Mouse (Mus musculus): ENCODE data around the gene Spns1.
A peak's percentile ranks its signal among the peaks of the same experiment; 100 is the strongest.

Gene Spns1

DNA sequence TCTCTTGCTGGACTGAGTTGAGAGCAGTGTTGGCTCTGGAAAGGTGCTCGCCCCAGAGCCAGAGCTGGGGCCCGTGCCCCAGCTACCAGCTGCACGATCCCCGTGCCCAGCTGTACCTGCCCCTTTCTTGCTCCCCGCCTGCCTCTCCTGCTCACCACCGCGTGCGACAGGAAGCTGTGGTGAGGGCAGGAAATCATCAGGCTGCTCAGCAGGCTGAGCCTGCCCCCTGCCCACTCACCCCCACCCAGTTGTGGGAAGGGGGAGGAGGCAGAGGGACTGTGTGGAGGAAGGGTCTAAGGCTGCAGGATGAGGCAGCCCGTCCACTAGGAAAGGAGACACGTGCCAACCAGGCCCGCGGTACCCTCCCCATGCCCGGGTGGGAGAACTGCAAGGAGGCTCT, 7.9 kb downstream of the Spns1 start, which contains the start of gene Lat:
TSS of gene Lat (minus strand) at position 178 of the 400 bp plus-strand sequence.
- no peak for DNase-seq (ENCODE audit: low read depth, low spot score)

DNA sequence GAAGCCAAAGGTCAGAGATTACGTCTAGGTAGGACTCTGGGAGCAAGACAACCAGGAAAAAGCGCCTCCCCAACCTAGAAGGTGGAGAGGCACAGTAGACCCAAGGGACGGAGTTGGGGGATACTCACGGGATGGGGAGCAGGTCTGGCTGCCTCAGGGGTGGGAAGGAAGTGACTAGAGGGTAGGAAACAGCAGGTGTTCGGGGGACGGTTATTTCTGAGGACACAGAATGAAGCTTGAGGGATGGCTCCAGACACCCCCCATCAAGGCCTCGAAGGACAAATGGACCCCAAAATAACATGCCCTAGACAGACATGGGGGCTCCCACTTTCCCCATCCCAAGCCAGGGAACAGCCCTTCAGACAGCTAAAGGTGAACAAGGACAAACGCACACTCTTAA, 8.9 kb downstream of the Spns1 start:
- DNase-seq (ENCODE audit: low read depth, low spot score): no peak

DNA sequence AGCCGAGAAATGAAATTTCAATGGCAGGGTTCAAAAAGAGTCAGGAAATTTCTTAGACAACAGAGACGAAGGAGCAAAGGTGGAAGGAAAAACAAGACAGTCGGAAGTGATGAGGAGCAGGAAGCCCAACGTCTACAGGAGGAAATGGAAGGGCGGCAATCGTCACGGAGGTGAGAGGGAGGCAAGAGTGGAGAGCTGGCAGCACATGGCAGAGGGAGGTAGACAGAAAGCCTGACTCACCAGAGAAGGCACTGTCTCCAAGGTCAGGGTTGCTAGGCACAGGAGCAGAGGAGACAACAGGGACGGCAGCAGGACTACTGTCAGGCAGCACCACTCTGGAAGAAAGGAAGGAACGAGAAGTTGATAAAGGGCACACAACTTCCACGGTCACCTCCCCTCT, 9.6 kb downstream of the Spns1 start:
- no peak for DNase-seq (ENCODE audit: low read depth, low spot score)

GRCm38 (mm10) chr7:126363038-126363437, 14.2 kb downstream of the Spns1 start:
- no peak for DNase-seq (ENCODE audit: low read depth, low spot score)

GRCm38 (mm10) chr7:126359049-126359448, 18.2 kb downstream of the Spns1 start:
- DNase-seq (ENCODE audit: low read depth, low spot score): no peak

- no peak for DNase-seq (ENCODE audit: low read depth, low spot score)
These were observed 18.8 kb downstream of the Spns1 start for GRCm38 (mm10) chr7:126358413-126358812.

- no peak for DNase-seq (ENCODE audit: low read depth, low spot score)
These were observed 19.4 kb downstream of the Spns1 start for GRCm38 (mm10) chr7:126357838-126358237.

GRCm38 (mm10) chr7:126356793-126357591, 20.3 kb downstream of the Spns1 start:
- DNase-seq (ENCODE audit: low read depth, low spot score): peak; percentile 20

GRCm38 (mm10) chr7:126355847-126356597, 21.2 kb downstream of the Spns1 start:
- no peak for DNase-seq (ENCODE audit: low read depth, low spot score)

GRCm38 (mm10) chr7:126354738-126355614, 22.3 kb downstream of the Spns1 start:
- DNase-seq (ENCODE audit: low read depth, low spot score): no peak

GRCm38 (mm10) chr7:126353994-126354365, 23.3 kb downstream of the Spns1 start:
- DNase-seq (ENCODE audit: low read depth, low spot score): no peak

DNA sequence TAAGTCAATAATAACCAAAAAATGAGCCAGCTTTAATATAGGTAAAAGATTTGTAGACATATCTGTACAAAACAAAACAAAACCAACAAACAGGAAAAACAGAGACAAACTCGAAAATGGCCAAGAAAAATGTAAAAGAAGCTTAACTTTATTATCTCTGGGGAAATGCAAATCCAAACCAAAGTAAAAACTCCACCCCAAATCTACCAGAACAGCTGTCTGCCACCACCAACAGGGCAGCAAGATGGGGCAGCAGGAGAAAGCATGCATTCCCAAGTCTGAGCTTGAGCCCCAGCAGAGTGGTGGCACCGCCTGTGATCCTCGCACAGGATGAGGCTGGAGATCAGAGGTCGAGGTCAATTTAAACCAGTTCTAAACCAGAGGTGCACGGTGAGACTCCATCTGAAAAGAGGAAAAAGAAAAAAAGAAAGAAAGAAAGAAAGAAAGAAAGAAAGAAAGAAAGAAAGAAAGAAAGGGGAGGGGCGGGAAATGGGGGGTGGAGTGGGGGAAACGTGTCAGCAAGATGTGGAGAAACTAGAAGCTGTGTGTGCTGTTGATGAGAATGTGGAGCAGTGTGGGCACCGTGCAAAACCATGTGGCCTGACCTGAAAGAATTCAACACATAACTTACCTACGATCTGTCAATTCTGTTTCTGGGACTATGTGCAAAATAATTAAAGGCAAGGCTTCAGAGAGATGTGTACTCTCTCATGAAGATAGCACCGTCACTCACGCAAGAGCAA, 23.8 kb downstream of the Spns1 start:
- no peak for DNase-seq (ENCODE audit: low read depth, low spot score)

DNA sequence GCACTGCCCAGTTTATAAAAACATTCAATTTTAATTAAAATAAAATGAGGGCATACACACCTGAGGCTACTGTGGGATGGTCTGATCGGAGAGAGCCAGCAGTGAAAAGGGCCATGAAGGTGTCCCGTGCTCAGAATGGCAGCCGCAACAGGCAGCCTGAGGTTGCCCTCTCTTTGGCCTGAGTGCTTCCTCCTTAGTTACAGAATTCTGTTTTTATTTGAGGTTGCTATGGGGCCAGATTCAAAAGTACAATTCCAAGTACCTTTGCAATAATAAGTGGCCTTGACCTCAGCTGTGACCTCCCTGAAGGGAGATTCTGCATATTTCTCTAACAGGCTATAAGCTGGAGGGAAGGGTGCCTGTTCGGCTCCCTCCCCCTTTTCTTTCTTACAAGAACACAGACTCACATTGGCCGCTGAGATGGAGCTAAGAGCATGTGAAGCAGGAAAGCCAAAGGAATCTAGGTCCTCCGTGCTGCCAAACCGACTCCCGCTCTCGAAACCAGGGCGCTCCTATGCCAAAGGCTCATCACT, 25.8 kb downstream of the Spns1 start:
- DNase-seq (ENCODE audit: low read depth, low spot score): no peak

DNA sequence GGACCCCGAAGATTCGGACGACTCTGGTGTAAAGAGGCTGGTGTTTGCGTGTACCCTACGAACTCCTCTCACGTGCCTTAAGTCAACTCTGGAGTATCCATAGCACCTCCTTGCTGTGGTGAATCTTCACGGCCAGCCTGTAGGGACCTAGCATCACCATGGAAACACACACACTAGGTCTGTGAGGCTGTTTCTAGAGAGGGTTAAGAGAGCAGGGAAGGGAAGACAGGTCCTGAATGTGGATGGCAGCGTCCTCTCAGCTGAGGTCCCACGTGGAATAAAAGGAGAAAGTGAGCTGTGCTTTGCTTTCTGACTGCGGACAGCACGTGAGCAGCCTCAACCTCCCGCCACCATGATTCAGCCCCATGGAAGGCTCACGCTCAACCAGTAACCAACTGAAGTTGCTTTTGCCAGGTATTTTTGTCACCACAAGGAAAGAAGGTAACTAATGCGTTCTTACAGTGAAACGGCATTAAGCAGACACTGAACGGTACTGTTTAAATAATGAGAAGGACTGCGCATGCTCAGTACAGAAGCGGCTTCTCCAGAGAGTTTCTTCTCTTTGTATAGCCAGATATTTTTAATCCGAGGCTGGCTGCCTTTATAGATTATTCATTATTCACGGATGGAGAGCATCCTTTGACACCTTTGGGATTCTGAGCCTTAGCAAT, 26.4 kb downstream of the Spns1 start:
- no peak for DNase-seq (ENCODE audit: low read depth, low spot score)

- no peak for DNase-seq (ENCODE audit: low read depth, low spot score)
These were observed 29.0 kb downstream of the Spns1 start for GRCm38 (mm10) chr7:126348293-126348692.

GRCm38 (mm10) chr7:126347098-126347497, 30.2 kb downstream of the Spns1 start:
- DNase-seq (ENCODE audit: low read depth, low spot score): no peak

- no peak for DNase-seq (ENCODE audit: low read depth, low spot score)
These were observed 31.3 kb downstream of the Spns1 start for GRCm38 (mm10) chr7:126345969-126346368.

- no peak for DNase-seq (ENCODE audit: low read depth, low spot score)
These were observed 31.7 kb downstream of the Spns1 start for GRCm38 (mm10) chr7:126345557-126345956.

- DNase-seq (ENCODE audit: low read depth, low spot score): no peak
These were observed 36.4 kb downstream of the Spns1 start for GRCm38 (mm10) chr7:126340896-126341295.

DNA sequence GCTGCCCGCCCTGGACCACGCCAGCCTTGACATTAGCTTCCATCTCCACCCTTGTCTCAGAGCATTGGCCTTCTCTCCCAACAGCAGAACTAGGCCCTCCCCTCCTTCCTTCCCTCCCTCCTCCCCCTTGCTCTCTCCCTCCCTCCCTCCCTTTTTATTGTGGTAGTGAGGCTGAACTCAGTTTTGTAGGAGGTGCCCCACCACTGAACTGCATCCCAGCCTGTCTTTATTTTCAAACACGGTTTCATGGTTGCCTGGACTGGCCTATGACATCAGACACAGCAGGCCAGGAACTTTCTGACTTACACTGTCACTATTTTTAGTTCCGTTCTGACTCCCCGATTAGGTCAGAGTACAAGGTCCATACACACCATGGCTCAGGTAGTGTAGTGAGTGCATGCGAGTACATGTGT, 37.0 kb downstream of the Spns1 start:
- no peak for DNase-seq (ENCODE audit: low read depth, low spot score)
